Mouse (Mus musculus) thymus, postnatal 10 days (tissue): ENCODE measurements at regions not wholly inside any gene's neighbourhood (a gene's known extent, or its start where the extent isn't known, plus 50 kb on each side); places are given as distances from the start of the nearest gene placed in this dataset.

Experiments used
- DNase-seq, 2 experiments: peaks; one replicate each; pipeline ENCODE4 v3.0.0; 2021; ENCODE audit warnings: low spot score in 2 of 2

DNA sequence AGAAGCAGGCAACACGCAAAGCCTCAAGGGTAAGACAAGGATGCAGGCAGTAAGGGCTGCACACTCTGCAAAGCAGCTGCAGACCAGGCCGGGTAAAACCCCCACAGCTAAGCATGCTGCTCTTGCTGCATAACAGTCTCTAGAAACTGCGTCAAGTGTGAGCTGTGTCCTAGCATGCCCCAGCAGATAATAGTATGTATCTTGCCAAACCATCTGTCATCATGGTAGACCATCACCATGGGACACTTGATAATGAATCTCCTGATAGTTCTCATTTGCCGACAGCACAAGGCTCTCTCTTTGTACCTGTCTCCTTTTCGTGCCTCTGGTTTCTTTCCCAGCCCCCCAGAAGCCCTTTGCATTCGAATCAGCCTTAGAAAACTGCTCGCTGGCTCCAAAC, 52.5 kb upstream of the Ddx18 start:
- DNase-seq = no peak

DNA sequence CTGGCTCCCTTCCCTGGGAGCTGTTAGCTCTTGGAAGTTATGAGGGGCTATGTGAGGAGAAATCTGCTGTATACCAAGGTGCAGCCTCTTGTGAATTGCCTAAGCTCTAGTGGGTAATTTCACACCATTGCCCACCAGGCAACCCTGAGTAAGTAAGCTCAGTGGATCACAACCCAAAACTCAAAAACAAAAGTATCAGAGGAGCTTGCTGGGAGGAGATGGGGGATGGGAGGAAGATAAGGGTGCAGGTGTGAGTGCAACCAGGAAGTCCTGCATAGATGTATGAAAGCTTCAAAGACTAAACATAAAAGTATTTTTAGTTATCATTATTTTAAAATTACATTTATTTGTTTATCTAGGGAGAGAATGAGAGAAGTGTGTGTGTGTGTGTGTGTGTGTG, 50.8 kb upstream of the Ddx18 start:
- DNase-seq = peak; percentile 69 to 72
